ENCODE assay signal across 7 mouse cellular contexts in the genomic region with DNA sequence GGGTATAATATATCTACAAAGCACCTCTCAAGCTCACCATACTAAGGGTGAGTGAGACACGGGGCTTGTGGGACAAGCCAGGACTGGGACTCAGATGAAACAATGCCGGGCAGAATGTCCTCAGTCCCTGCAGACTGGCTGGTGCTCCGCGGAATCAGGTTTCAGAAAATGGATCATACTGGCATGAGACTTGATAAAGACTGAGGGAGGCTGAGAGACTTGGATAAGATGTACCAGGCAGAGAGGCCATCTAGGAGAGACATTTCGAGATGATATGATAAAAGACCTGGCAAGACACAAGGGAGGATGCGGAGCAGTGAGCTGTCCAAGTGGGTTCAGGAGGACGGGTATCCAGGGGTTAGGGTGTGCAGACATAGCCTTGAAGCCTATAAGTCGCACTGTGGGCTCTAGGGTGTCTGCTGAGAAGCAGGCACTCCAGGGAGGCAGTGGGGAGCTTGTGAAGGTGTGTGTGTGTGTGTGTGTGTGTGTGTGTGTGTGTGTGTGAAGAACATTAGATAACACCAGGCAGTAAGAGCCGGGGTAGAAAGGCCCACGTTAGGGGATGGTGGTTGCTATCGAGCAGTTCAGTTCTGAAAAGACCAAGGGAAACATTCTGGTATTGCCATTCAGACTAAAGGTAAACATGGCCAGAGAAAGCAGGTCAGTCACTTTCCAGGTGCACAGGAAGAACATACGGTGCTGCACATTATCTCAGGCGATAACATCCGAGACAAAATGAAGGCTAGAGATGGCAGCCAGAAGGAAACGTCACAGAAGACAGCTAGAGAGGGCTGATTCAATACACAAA. TPM values are rescaled to one million over a fixed set of nuclear protein-coding genes. Genes with fewer than 3 reads are reported as not detected.
DNase-seq lines count a peak whose midpoint lies in the region; ATAC-seq and TF ChIP-seq lines count a peak whose summit lies in the region.

No protein-coding gene starts in this region.

- peak overlapping the region; percentile 97 for H3K27ac ChIP-seq in spleen, adult 2 months (ENCODE audit: insufficient read depth, low read length)
- peak overlapping the region; percentile 96 for H3K27ac ChIP-seq in embryonic facial prominence, embryonic 14.5 days (replicated peaks; ENCODE audit: low read depth, low read length)
- H3K27ac ChIP-seq in intestine, embryonic 14.5 days (ENCODE audit: low read depth) = peak overlapping the region; percentile 91
- peak overlapping the region; percentile 78 for H3K27ac ChIP-seq in midbrain, embryonic 15.5 days

- H3K9ac ChIP-seq in embryonic facial prominence, embryonic 14.5 days (ENCODE audit: low read depth, low read length) = peak overlapping the region; percentile 96
- H3K9ac ChIP-seq in intestine, embryonic 14.5 days (ENCODE audit: low read length) = peak overlapping the region; percentile 3; the same call in 1 of the 2 replicates
- peak overlapping the region; percentile 63; the same call in 1 of the 2 replicates for H3K9ac ChIP-seq in midbrain, embryonic 15.5 days

- 51% methylated on average over 15 of the region's 15 CpGs for WGBS in spleen, adult 2 months
- WGBS in embryonic facial prominence, embryonic 14.5 days = 54% methylated on average over 15 of the region's 15 CpGs
- 44% methylated on average over 15 of the region's 15 CpGs for WGBS in intestine, embryonic 14.5 days
- WGBS in midbrain, embryonic 15.5 days = 58% methylated on average over 15 of the region's 15 CpGs

- TF ChIP-seq CTCF in spleen, adult 2 months (IDR thresholded peaks at IDR 0.05; ENCODE audit: extremely low read depth, insufficient read depth, insufficient read length, insufficient replicate concordance) = no peak

- no peak for TF ChIP-seq POLR2A in spleen, adult 2 months (IDR thresholded peaks at IDR 0.05; ENCODE audit: low read depth, low read length)

- no peaks in the 10 kb centered on the region for H3K9me3 ChIP-seq in embryonic facial prominence, embryonic 14.5 days (ENCODE audit: control insufficient read depth, low read length)
- no peaks in the 10 kb centered on the region for H3K9me3 ChIP-seq in intestine, embryonic 14.5 days (ENCODE audit: control insufficient read depth, low read length)
- no peaks in the 10 kb centered on the region for H3K9me3 ChIP-seq in midbrain, embryonic 15.5 days

- peak overlapping the region; percentile 71 for H3K4me2 ChIP-seq in embryonic facial prominence, embryonic 14.5 days (ENCODE audit: low read depth, low read length)
- peak overlapping the region; percentile 66 for H3K4me2 ChIP-seq in intestine, embryonic 14.5 days (ENCODE audit: low read length)
- peak overlapping the region; percentile 78 for H3K4me2 ChIP-seq in midbrain, embryonic 15.5 days

- no peak for DNase-seq in spleen, adult 2 months (ENCODE audit: low read depth in 1 of 2, low spot score in 2 of 2)
- no peak for DNase-seq in spleen, adult 12 weeks (ENCODE audit: low spot score)
- DNase-seq in embryonic facial prominence, embryonic 14.5 days (ENCODE audit: low spot score) = no peak
- no peak for DNase-seq in intestine, embryonic 14.5 days (ENCODE audit: low spot score)
- no peak for DNase-seq in yolk sac, embryonic 10.5 days (ENCODE audit: low spot score)
- no peak for DNase-seq in urinary bladder, postnatal 25 days (ENCODE audit: low spot score)

- peaks cover 37% of the 10 kb centered on the region for H3K4me1 ChIP-seq in spleen, adult 2 months (ENCODE audit: control insufficient read depth, insufficient read depth, insufficient read length)
- H3K4me1 ChIP-seq in embryonic facial prominence, embryonic 14.5 days (ENCODE audit: control insufficient read depth, insufficient read depth, low read length) = peaks cover 37% of the 10 kb centered on the region
- peaks cover 17% of the 10 kb centered on the region for H3K4me1 ChIP-seq in intestine, embryonic 14.5 days (replicated peaks; ENCODE audit: control insufficient read depth, insufficient read depth, low read length)
- H3K4me1 ChIP-seq in midbrain, embryonic 15.5 days = peaks cover 22% of the 10 kb centered on the region

- peak overlapping the region; percentile 69 for H3K4me3 ChIP-seq in spleen, adult 2 months (ENCODE audit: extremely low read depth, insufficient read depth, insufficient read length)
- peak overlapping the region; percentile 96 for H3K4me3 ChIP-seq in embryonic facial prominence, embryonic 14.5 days (ENCODE audit: low read depth, low read length)
- peak overlapping the region; percentile 52; the same call in 1 of the 2 replicates for H3K4me3 ChIP-seq in intestine, embryonic 14.5 days (ENCODE audit: low read depth, low read length)
- H3K4me3 ChIP-seq in midbrain, embryonic 15.5 days = peak overlapping the region; percentile 97

- H3K27me3 ChIP-seq in spleen, adult 2 months (ENCODE audit: control insufficient read depth, insufficient read depth, low read length) = no peaks in the 10 kb centered on the region
- H3K27me3 ChIP-seq in embryonic facial prominence, embryonic 14.5 days (replicated peaks; ENCODE audit: control insufficient read depth, insufficient read depth, low read length) = no peaks in the 10 kb centered on the region
- no peaks in the 10 kb centered on the region for H3K27me3 ChIP-seq in intestine, embryonic 14.5 days (replicated peaks; ENCODE audit: control insufficient read depth, insufficient read depth, low read length)
- no peaks in the 10 kb centered on the region for H3K27me3 ChIP-seq in midbrain, embryonic 15.5 days (replicated peaks)

- no peak for ATAC-seq in embryonic facial prominence, embryonic 14.5 days (ENCODE audit: low read depth)
- ATAC-seq in intestine, embryonic 14.5 days (replicated peaks; ENCODE audit: low FRiP score, low TSS enrichment, low read depth) = no peak
- no peak for ATAC-seq in midbrain, embryonic 15.5 days (replicated peaks)

- H3K36me3 ChIP-seq in spleen, adult 2 months (ENCODE audit: control insufficient read depth, insufficient read depth, low read length) = no peaks in the 10 kb centered on the region
- H3K36me3 ChIP-seq in embryonic facial prominence, embryonic 14.5 days (ENCODE audit: control insufficient read depth, insufficient read depth, low read length) = no peaks in the 10 kb centered on the region
- H3K36me3 ChIP-seq in intestine, embryonic 14.5 days (ENCODE audit: control insufficient read depth, insufficient read depth, low read length) = no peaks in the 10 kb centered on the region
- no peaks in the 10 kb centered on the region for H3K36me3 ChIP-seq in midbrain, embryonic 15.5 days (replicated peaks)

RNA-seq across cellular contexts. Expression of a gene that starts 10.1 kb away (rescaled TPM):
- 8.7 and 9.4 TPM in 2 replicates for polyA plus RNA-seq in spleen, adult 2 months (2012; rRNA removed)
- polyA plus RNA-seq in embryonic facial prominence, embryonic 14.5 days (2014; fragmentation: Nextera tagmentation; extraction: Ambion mirVana) = 80.5 and 87.2 TPM in 2 replicates
- 68.8 and 72.9 TPM in 2 replicates for polyA plus RNA-seq in intestine, embryonic 14.5 days (2014; fragmentation: Nextera tagmentation; extraction: Ambion mirVana)
- 59.7 and 64.9 TPM in 2 replicates for polyA plus RNA-seq in midbrain, embryonic 15.5 days (2015; fragmentation: Nextera tagmentation; extraction: Ambion mirVana)

RNA-seq across cellular contexts. Expression of a gene that starts 42.0 kb away (rescaled TPM):
- 5.1 and 5.6 TPM in 2 replicates for polyA plus RNA-seq in spleen, adult 2 months (2012; rRNA removed)
- polyA plus RNA-seq in embryonic facial prominence, embryonic 14.5 days (2014; fragmentation: Nextera tagmentation; extraction: Ambion mirVana) = 48.1 and 50.5 TPM in 2 replicates
- polyA plus RNA-seq in intestine, embryonic 14.5 days (2014; fragmentation: Nextera tagmentation; extraction: Ambion mirVana) = 49.2 and 54.7 TPM in 2 replicates
- polyA plus RNA-seq in midbrain, embryonic 15.5 days (2015; fragmentation: Nextera tagmentation; extraction: Ambion mirVana) = 56.9 and 60.6 TPM in 2 replicates

RNA-seq across cellular contexts. Expression of a gene that starts 42.3 kb away (rescaled TPM):
- polyA plus RNA-seq in spleen, adult 2 months (2012; rRNA removed) = 4.2 and 4.4 TPM in 2 replicates
- polyA plus RNA-seq in embryonic facial prominence, embryonic 14.5 days (2014; fragmentation: Nextera tagmentation; extraction: Ambion mirVana) = 90.6 and 93.6 TPM in 2 replicates
- 89.9 and 91.4 TPM in 2 replicates for polyA plus RNA-seq in intestine, embryonic 14.5 days (2014; fragmentation: Nextera tagmentation; extraction: Ambion mirVana)
- 116 and 123 TPM in 2 replicates for polyA plus RNA-seq in midbrain, embryonic 15.5 days (2015; fragmentation: Nextera tagmentation; extraction: Ambion mirVana)

Comparison
In these comparisons a context has a peak if more than half of its experiments do, and no peak if none do; other contexts are left out.
1. H3K9ac ChIP-seq: peak in every context shown above with its lines; median percentile 96 in embryonic facial prominence, embryonic 14.5 days; 63 in midbrain, embryonic 15.5 days; 3 in intestine, embryonic 14.5 days.
2. RNA of a gene that starts 42.3 kb away (polyA plus RNA-seq): 116 to 123 TPM in midbrain, embryonic 15.5 days, 90.6 to 93.6 TPM in embryonic facial prominence, embryonic 14.5 days and 89.9 to 91.4 TPM in intestine, embryonic 14.5 days; 4.2 to 4.4 TPM in spleen, adult 2 months; every median in the first group is over 10 times any median in the second.
3. Peak in every context shown above with its lines, with median percentiles within 50 percentile points of each other: H3K27ac ChIP-seq, H3K4me3 ChIP-seq and H3K4me2 ChIP-seq.